Mouse (Mus musculus) bone marrow, adult 2 months (tissue): ENCODE data around the gene Clk2.

ENCODE experiments used
- CTCF ChIP-seq: fragments of 200-500 bp; IDR thresholded peaks from 2 replicates; pipeline ENCODE4 v1.5.1; 2011; ENCODE audit warnings: low read length, control low read depth; ENCODE audit not compliant: control insufficient read depth, insufficient read depth
- POLR2A ChIP-seq: fragments of 200-500 bp; IDR thresholded peaks from 2 replicates; pipeline ENCODE4 v1.6.1; 2011; ENCODE audit warnings: low read depth, mild to moderate bottlenecking, control low read depth, low read length, borderline replicate concordance; ENCODE audit not compliant: control insufficient read depth

- no peak for TF ChIP-seq CTCF
- TF ChIP-seq POLR2A: no peak
Measured at GRCm38 (mm10) chr3:89210162-89210561, 45.6 kb downstream of the Clk2 start.
